Mouse (Mus musculus) olfactory bulb, adult 2 months (tissue): Measurements from ENCODE around the gene Enc1. TPM values are rescaled to one million over a fixed set of nuclear protein-coding genes. Genes with fewer than 3 reads are reported as not detected.

Experiments
- H3K27ac ChIP-seq: fragments of 200-500 bp; 2 replicates; pipeline ENCODE4 v1.5.1; 2012; ENCODE audit warnings: low read depth, low read length; ENCODE audit not compliant: insufficient read depth
- H3K4me1 ChIP-seq: fragments of 200-500 bp; 2 replicates; pipeline ENCODE4 v1.6.1; 2012; ENCODE audit warnings: low read length; ENCODE audit not compliant: control insufficient read depth, insufficient read depth
- H3K4me3 ChIP-seq: fragments of 200-500 bp; 2 replicates; pipeline ENCODE4 v1.5.1; 2012; ENCODE audit warnings: mild to moderate bottlenecking, low read depth, low read length, moderate library complexity; ENCODE audit not compliant: insufficient read depth
- CTCF ChIP-seq: fragments of 200-500 bp; IDR thresholded peaks from 2 replicates; pipeline ENCODE4 v1.5.1; 2012; ENCODE audit warnings: low read depth, mild to moderate bottlenecking, low read length, moderate library complexity; ENCODE audit not compliant: insufficient read depth
- POLR2A ChIP-seq: fragments of 200-500 bp; IDR thresholded peaks from 2 replicates; pipeline ENCODE4 v1.6.1; 2012; ENCODE audit warnings: mild to moderate bottlenecking, low read depth, low read length, moderate library complexity; ENCODE audit not compliant: insufficient read depth
- WGBS: fragments of 180-500 bp; shearing (Covaris S2); methylation state at CpG from one replicate; pipeline ENCODE4 v1.1.7; 2018; 5-methylcytosine and 5-hydroxymethylcytosine counted together
- polyA plus RNA-seq: library from polyadenylated mRNA; stranded (reverse); fragments of >200 nt; gene quantifications from 2 replicates; pipeline ENCODE4 v1.2.4, GENCODE M21; 2012; ENCODE audit warnings: low replicate concordance; ENCODE audit not compliant: missing spikeins, insufficient read depth, insufficient read length

Enc1 gene
- polyA plus RNA-seq, 1 experiment, result not detected

GRCm38 (mm10) chr13:97299877-97300873 lies 59.3 kb downstream of the Enc1 start:
- H3K27ac ChIP-seq, result no peak overlapping the region
- H3K4me1 ChIP-seq, result no peaks in the 10 kb centered on the region
- no peak for TF ChIP-seq POLR2A
- TF ChIP-seq CTCF, result no peak
- H3K4me3 ChIP-seq, result no peak overlapping the region
- WGBS, result 90% methylated on average over 12 of the region's 12 CpGs

Other genes with a start within 250 kb of the Enc1 start
- not detected in 2 replicates for gene 1700029F12Rik, start 206.7 kb upstream of the Enc1 start, polyA plus RNA-seq
- gene Fam169a, start 173.8 kb upstream of the Enc1 start, polyA plus RNA-seq, result not detected in 2 replicates
- gene Gm6169, start 141.9 kb upstream of the Enc1 start, polyA plus RNA-seq, result not detected in 2 replicates
- not detected in 2 replicates for gene Gfm2, start 103.2 kb upstream of the Enc1 start, polyA plus RNA-seq
- gene Nsa2, start 103.2 kb upstream of the Enc1 start, polyA plus RNA-seq, result 476 TPM in 1 of 2 replicates, not detected in the other
- not detected in 2 replicates for gene Hexb, start 42.7 kb upstream of the Enc1 start, polyA plus RNA-seq